Mouse (Mus musculus) lung, embryonic 14.5 days (tissue): Measurements from ENCODE around the gene Padi2. TPM values are rescaled to one million over a fixed set of nuclear protein-coding genes. Genes with fewer than 3 reads are reported as not detected.

Experiments
- ATAC-seq: fragments of 200-750 bp; cut with Nextera tagmentation; 2 replicates; pipeline ENCODE4 v1.8.0; 2017; ENCODE audit warnings: mild to moderate bottlenecking, moderate TSS enrichment, moderate library complexity; ENCODE audit not compliant: insufficient read depth
- DNase-seq: peaks from one replicate; pipeline ENCODE4 v3.0.0-alpha.2; 2015
- H3K27ac ChIP-seq: fragments of 300-500 bp; sonication (generic); 2 replicates; pipeline ENCODE4 v1.5.1; 2014; ENCODE audit warnings: low read depth, mild to moderate bottlenecking, moderate library complexity
- H3K27me3 ChIP-seq: fragments of 300-500 bp; sonication (generic); 2 replicates; pipeline ENCODE4 v1.6.1; 2014; ENCODE audit warnings: low read length, control low read depth; ENCODE audit not compliant: insufficient read depth
- H3K36me3 ChIP-seq: fragments of 300-500 bp; sonication (generic); 2 replicates; pipeline ENCODE4 v1.6.1; 2014; ENCODE audit warnings: control low read depth; ENCODE audit not compliant: insufficient read depth
- H3K4me1 ChIP-seq: fragments of 300-500 bp; sonication (generic); 2 replicates; pipeline ENCODE4 v1.6.1; 2014; ENCODE audit warnings: antibody characterized with exemption, control low read depth; ENCODE audit not compliant: insufficient read depth
- H3K4me2 ChIP-seq: fragments of 300-500 bp; sonication (generic); 2 replicates; pipeline ENCODE4 v1.6.1; 2014; ENCODE audit warnings: mild to moderate bottlenecking
- H3K4me3 ChIP-seq: fragments of 300-500 bp; sonication (generic); 2 replicates; pipeline ENCODE4 v1.5.1; 2014; ENCODE audit warnings: low read depth, low read length
- H3K9ac ChIP-seq: fragments of 300-500 bp; sonication (generic); 2 replicates; pipeline ENCODE4 v1.6.1; 2014
- H3K9me3 ChIP-seq: fragments of 300-500 bp; sonication (generic); 2 replicates; pipeline ENCODE4 v1.6.1; 2016; ENCODE audit warnings: low read depth, low read length, control low read depth
- CTCF ChIP-seq: IDR thresholded peaks from 2 replicates; pipeline ENCODE4 v1.5.1; 2016; ENCODE audit warnings: antibody characterized with exemption, low read depth
- WGBS: fragments of 180-500 bp; shearing (Covaris S2); extraction: QIAGEN DNeasy Blood & Tissue Kit; methylation state at CpG from one replicate; pipeline ENCODE4 v1.1.7; 2014; 5-methylcytosine and 5-hydroxymethylcytosine counted together
- polyA plus RNA-seq: library from polyadenylated mRNA; unstranded; fragments of >200 nt; fragmentation: Nextera tagmentation; extraction: Ambion mirVana; gene quantifications from 2 replicates; pipeline ENCODE4 v1.2.1, GENCODE M21; 2014

Gene Padi2
- polyA plus RNA-seq, 1 experiment from 2014 or later: 1.8 TPM

GRCm38 (mm10) chr4:140944356-140944755, 38.2 kb downstream of the Padi2 start:
- H3K4me1 ChIP-seq: no peaks in the 10 kb centered on the region
- H3K9ac ChIP-seq: no peak overlapping the region
- no peaks in the 10 kb centered on the region for H3K27me3 ChIP-seq
- no peak overlapping the region for H3K27ac ChIP-seq
- no peak for TF ChIP-seq CTCF
- no peaks in the 10 kb centered on the region for H3K36me3 ChIP-seq
- ATAC-seq: no peak
- WGBS: 89% methylated on average over 12 of the region's 12 CpGs
- DNase-seq: no peak
- H3K4me3 ChIP-seq: no peak overlapping the region
- no peaks in the 10 kb centered on the region for H3K9me3 ChIP-seq
- no peak overlapping the region for H3K4me2 ChIP-seq

DNA sequence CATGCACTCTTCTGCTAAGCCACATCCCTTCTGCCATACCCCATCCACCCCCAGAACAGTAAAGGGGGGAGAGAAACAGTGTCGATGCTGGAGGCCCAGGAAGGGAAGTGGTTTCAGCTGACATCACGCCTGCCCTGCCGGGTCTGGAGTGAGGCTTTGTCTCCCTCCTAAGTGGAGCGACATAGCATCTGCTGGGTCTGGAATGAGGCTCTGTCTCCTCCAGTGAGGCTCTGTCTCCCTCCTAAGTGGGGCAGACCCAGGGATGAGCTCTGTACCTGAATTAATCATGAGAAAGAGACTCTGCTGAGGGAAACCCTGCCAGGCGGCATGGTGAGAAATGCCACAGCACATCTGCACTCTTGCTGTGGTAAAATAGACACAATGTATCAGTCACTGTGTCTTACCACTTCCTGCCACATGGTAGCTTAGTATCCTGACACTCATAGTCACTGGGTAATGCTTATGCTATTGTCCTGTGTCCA, 38.9 kb downstream of the Padi2 start:
- Histone ChIP-seq H3K4me2 (no peak overlapping the region), H3K9me3 (no peaks in the 10 kb centered on the region), H3K9ac (no peak overlapping the region), H3K4me3 (no peak overlapping the region), H3K27ac (no peak overlapping the region), H3K27me3 (no peaks in the 10 kb centered on the region), H3K4me1 (no peaks in the 10 kb centered on the region), H3K36me3 (no peaks in the 10 kb centered on the region)
- no peak for TF ChIP-seq CTCF
- ATAC-seq (no peak), DNase-seq (no peak)
- WGBS: 72% methylated on average over 5 of the region's 5 CpGs

GRCm38 (mm10) chr4:140945571-140945970, 39.4 kb downstream of the Padi2 start:
- H3K4me2 ChIP-seq: no peak overlapping the region
- H3K9ac ChIP-seq: no peak overlapping the region
- H3K36me3 ChIP-seq: no peaks in the 10 kb centered on the region
- H3K4me1 ChIP-seq: no peaks in the 10 kb centered on the region
- no peaks in the 10 kb centered on the region for H3K9me3 ChIP-seq
- ATAC-seq (no peak), DNase-seq (no peak)
- H3K27ac ChIP-seq: no peak overlapping the region
- no peaks in the 10 kb centered on the region for H3K27me3 ChIP-seq
- WGBS: 85% methylated on average over 4 of the region's 4 CpGs
- no peak for TF ChIP-seq CTCF
- no peak overlapping the region for H3K4me3 ChIP-seq

GRCm38 (mm10) chr4:140946048-140946447, 39.9 kb downstream of the Padi2 start:
- WGBS: 36% methylated on average over 4 of the region's 4 CpGs
- Histone ChIP-seq H3K4me2 (no peak overlapping the region), H3K27ac (no peak overlapping the region), H3K9me3 (no peaks in the 10 kb centered on the region), H3K4me3 (no peak overlapping the region), H3K27me3 (no peaks in the 10 kb centered on the region), H3K36me3 (no peaks in the 10 kb centered on the region), H3K9ac (no peak overlapping the region), H3K4me1 (no peaks in the 10 kb centered on the region)
- no peak for TF ChIP-seq CTCF
- DNase-seq (peak; percentile 45), ATAC-seq (no peak)

DNA sequence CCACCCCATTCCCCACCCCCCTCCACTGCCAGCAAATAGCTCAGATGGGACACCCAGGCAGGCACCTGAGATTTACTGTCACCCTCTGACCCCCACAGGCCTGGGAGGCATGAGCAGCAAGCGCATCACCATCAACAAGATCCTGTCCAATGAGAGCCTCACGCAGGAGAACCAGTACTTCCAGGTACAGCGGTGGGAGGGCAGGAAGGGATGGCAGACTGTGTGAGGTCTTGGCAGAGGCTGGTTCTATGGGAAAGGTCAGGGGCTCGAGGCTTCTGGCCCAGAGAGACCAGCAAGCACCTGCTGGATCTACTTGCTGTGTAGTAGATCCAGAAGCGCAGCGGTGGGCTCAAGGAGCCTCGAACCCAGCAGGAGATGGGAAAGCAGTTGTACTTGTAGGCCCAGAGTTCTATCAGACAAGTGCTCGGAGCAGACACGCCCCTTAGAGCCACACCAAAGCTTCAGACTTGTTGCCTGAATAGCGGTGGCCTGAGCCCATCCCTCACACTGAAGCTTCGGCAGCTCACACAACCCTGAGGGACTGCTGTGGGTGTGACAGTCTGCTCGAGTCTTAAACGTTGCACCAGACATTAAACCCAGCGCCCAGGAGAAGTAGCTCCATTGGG, 40.5 kb downstream of the Padi2 start:
- no peak overlapping the region for H3K27ac ChIP-seq
- H3K4me3 ChIP-seq: no peak overlapping the region
- H3K9me3 ChIP-seq: no peaks in the 10 kb centered on the region
- no peak overlapping the region for H3K9ac ChIP-seq
- no peak overlapping the region for H3K4me2 ChIP-seq
- H3K36me3 ChIP-seq: no peaks in the 10 kb centered on the region
- no peak for TF ChIP-seq CTCF
- H3K27me3 ChIP-seq: no peaks in the 10 kb centered on the region
- H3K4me1 ChIP-seq: no peaks in the 10 kb centered on the region
- DNase-seq (no peak), ATAC-seq (peak; percentile 21; the same call in 1 of the 2 replicates)
- 54% methylated on average over 14 of the region's 14 CpGs for WGBS

DNA sequence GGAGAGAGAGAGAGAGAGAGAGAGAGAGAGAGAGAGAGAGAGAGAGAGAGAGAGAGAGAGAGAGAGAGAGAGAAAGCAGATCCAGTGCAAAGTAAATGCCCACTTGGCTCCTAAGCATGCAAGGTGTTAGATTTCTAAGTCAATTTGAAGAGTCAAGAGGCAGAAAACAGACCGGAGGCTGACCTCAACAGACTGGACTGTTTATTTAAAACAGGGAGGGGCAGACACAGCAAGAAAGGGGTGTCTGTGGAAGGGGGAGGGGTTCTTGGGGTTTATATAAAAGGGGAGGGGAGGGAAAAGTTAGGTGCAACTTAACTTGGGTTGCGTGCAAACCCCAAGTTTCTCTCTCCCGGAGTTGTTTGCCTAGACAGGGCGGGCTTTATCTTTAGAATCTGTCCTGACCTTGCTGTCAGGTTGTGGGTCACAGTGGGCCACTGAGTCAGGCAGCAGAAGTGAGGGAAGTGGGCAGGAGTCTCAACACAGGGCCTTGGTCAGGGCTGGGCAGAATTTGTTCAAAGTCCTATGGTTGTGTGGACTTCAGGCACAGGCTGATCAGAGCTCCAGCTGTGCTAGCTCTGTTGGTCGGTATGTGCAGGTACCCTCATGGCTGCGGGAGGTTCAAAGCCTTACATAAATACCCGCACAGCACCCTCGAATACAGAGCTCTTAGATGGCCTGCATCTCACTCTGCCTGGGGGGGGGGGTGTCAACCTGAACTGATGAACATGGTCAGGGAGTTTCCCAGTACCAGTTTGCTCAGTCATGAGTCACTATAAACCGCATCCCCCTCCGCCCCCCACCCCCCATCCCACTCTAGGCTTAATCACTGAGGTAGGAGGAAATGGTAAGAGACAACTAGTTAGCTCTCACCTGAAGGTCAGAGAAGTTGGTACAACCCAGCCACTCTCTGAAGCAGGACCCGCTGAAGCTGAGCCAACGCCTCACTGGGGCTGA, 41.6 kb downstream of the Padi2 start:
- H3K9me3 ChIP-seq: no peaks in the 10 kb centered on the region
- TF ChIP-seq CTCF: no peak
- peak; percentile 31; the same call in 1 of the 2 replicates for ATAC-seq

DNA sequence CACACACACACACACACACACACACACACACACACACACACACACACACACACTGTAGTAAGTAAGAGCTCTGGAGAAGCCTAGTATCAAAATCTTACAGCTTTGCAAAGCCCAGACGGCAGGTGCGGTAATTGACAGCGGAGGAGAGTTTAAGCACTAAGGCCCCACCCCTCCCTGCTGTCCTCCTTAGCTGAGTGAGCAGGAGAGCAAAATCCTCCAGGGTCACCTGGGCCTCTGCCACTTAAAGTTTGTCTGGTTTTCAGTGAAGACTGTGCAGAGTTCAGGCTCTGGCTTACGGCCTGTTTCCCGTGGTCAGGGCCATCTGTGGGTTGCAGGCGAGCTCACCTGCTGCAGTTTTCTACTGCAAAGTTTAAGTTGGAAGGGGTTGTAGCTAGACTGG, 42.3 kb downstream of the Padi2 start:
- Histone ChIP-seq H3K4me1 (no peaks in the 10 kb centered on the region), H3K9me3 (no peaks in the 10 kb centered on the region), H3K4me3 (no peak overlapping the region), H3K4me2 (no peak overlapping the region), H3K27me3 (no peaks in the 10 kb centered on the region), H3K36me3 (no peaks in the 10 kb centered on the region), H3K27ac (no peak overlapping the region), H3K9ac (no peak overlapping the region)
- ATAC-seq: no peak
- DNase-seq: no peak
- WGBS: 79% methylated on average over 6 of the region's 6 CpGs
- TF ChIP-seq CTCF: no peak

More for the DNA sequence above, 41.6 kb downstream of the Padi2 start:
- no peaks in the 10 kb centered on the region for H3K4me1 ChIP-seq
- H3K27me3 ChIP-seq: no peaks in the 10 kb centered on the region
- H3K9ac ChIP-seq: no peak overlapping the region
- no peak overlapping the region for H3K27ac ChIP-seq
- DNase-seq: no peak
- 64% methylated on average over 12 of the region's 12 CpGs for WGBS
- no peak overlapping the region for H3K4me2 ChIP-seq
- no peaks in the 10 kb centered on the region for H3K36me3 ChIP-seq
- H3K4me3 ChIP-seq: no peak overlapping the region
